Mouse (Mus musculus): ENCODE results near the gene Rnf8. TPM values are rescaled to one million over a fixed set of nuclear protein-coding genes. Genes with fewer than 3 reads are reported as not detected.
A peak's percentile ranks its signal among the peaks of the same experiment; 100 is the strongest.

The Rnf8 gene
- polyA plus RNA-seq, 1 experiment from 2014 or later: 51.1 TPM

DNA sequence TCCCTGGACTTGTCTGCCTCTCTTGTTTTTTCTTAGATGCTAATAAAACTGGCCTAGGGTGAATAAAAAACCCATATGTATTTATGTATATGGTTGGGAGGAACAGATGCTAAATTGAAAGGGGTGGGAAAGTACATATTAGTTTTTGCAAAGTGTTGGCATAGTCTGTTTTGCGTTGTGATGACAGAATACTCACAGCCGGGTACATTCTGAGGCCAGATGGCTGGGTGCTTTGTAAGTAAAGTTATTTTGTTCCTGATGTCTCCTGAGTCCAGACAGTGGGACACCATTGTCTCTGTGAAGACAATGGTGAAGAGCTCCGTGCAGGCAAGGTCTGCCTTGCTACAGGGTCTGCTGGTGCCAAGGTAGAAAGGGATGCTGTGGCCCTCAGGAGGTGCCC is 29.9 kb upstream of the Rnf8 start:
- Histone ChIP-seq H3K9ac (ENCODE audit: low read length) (no peak overlapping the region), H3K9me3 (ENCODE audit: control insufficient read depth, low read length) (no peaks in the 10 kb centered on the region), H3K27me3 (ENCODE audit: control insufficient read depth, insufficient read depth, low read length) (no peaks in the 10 kb centered on the region), H3K4me2 (ENCODE audit: low read length) (no peak overlapping the region), H3K4me1 (ENCODE audit: control insufficient read depth in 2 of 2, insufficient read depth in 2 of 2, low read length in 2 of 2) (peaks cover 8 to 13% of the 10 kb centered on the region in 2 experiments; a peak in 3 of 4 replicates), H3K36me3 (ENCODE audit: control insufficient read depth, insufficient read depth, low read length) (peaks cover 49% of the 10 kb centered on the region), H3K27ac (replicated peaks in 1 of 2; ENCODE audit: control insufficient read depth in 1 of 2, insufficient read depth in 1 of 2, low read depth in 2 of 2, low read length in 2 of 2) (no peak overlapping the region), H3K4me3 (ENCODE audit: control insufficient read depth in 1 of 2, insufficient read depth in 1 of 2, low read depth in 1 of 2, low read length in 2 of 2) (no peak overlapping the region)
- ATAC-seq (ENCODE audit: insufficient number of reproducible peaks, insufficient read depth, low FRiP score, low read depth): no peak
- WGBS: 77% methylated on average over 3 of the region's 3 CpGs

DNA sequence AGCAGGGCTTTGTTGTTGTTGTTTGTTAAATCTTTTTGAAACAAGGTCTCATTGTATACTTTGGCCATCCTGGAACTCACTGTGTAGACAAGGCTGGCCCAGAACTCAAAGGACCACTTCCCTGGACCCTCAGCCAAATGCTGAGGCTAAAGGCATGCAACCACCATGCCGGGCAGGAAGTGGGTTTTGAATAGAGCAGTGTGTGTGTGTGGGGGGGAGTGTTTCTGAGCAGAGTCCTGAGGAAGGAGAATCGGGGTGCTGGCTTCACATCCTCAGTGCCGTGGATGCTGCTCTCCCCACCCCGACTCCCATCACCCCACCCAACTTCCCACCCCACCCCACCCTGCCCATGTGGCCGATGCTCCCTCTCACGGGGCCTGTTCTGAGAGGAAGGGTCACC is 29.1 kb upstream of the Rnf8 start:
- no peak for ATAC-seq (ENCODE audit: insufficient number of reproducible peaks, insufficient read depth, low FRiP score, low read depth)
- H3K4me1 ChIP-seq (ENCODE audit: control insufficient read depth in 2 of 2, insufficient read depth in 2 of 2, low read length in 2 of 2): peaks cover 9 to 15% of the 10 kb centered on the region in 2 experiments; a peak in 3 of 4 replicates
- no peak overlapping the region for H3K4me3 ChIP-seq (ENCODE audit: control insufficient read depth in 1 of 2, insufficient read depth in 1 of 2, low read depth in 1 of 2, low read length in 2 of 2)
- H3K4me2 ChIP-seq (ENCODE audit: low read length): no peak overlapping the region
- 87% methylated on average over 6 of the region's 6 CpGs for WGBS
- no peak overlapping the region for H3K27ac ChIP-seq (replicated peaks in 1 of 2; ENCODE audit: control insufficient read depth in 1 of 2, insufficient read depth in 1 of 2, low read depth in 2 of 2, low read length in 2 of 2)
- H3K9ac ChIP-seq (ENCODE audit: low read length): no peak overlapping the region
- no peaks in the 10 kb centered on the region for H3K9me3 ChIP-seq (ENCODE audit: control insufficient read depth, low read length)
- H3K36me3 ChIP-seq (ENCODE audit: control insufficient read depth, insufficient read depth, low read length): peaks cover 42% of the 10 kb centered on the region
- H3K27me3 ChIP-seq (ENCODE audit: control insufficient read depth, insufficient read depth, low read length): no peaks in the 10 kb centered on the region

DNA sequence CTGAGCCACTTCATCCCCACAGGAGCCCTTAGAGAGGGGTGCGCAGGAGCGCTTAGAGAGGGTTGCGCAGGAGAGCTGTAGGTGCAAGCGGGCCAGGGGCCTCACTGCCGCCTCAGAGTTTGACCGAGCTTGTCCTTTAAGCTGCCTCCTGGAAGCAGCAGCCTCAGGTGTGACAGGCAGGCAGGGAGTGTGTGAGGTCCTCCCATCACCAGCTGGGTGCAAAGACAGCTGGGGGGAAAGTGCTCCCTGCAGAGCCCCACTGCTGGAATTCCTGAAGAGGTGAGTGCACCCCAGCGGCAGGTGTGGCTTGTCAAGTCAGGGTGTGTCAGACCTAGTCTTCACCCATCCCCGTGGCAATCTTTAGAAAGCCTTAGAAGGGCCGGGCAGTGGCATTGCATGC is 27.7 kb upstream of the Rnf8 start:
- H3K4me1 ChIP-seq (ENCODE audit: control insufficient read depth in 2 of 2, insufficient read depth in 2 of 2, low read length in 2 of 2): peaks cover 9 to 17% of the 10 kb centered on the region in 2 experiments; a peak in 3 of 4 replicates
- no peaks in the 10 kb centered on the region for H3K27me3 ChIP-seq (ENCODE audit: control insufficient read depth, insufficient read depth, low read length)
- no peak overlapping the region for H3K27ac ChIP-seq (replicated peaks in 1 of 2; ENCODE audit: control insufficient read depth in 1 of 2, insufficient read depth in 1 of 2, low read depth in 2 of 2, low read length in 2 of 2)
- ATAC-seq (ENCODE audit: insufficient number of reproducible peaks, insufficient read depth, low FRiP score, low read depth): no peak
- H3K9me3 ChIP-seq (ENCODE audit: control insufficient read depth, low read length): no peaks in the 10 kb centered on the region
- no peak overlapping the region for H3K4me3 ChIP-seq (ENCODE audit: control insufficient read depth in 1 of 2, insufficient read depth in 1 of 2, low read depth in 1 of 2, low read length in 2 of 2)
- WGBS: 80% methylated on average over 9 of the region's 9 CpGs
- H3K9ac ChIP-seq (ENCODE audit: low read length): no peak overlapping the region
- H3K4me2 ChIP-seq (ENCODE audit: low read length): no peak overlapping the region
- peaks cover 28% of the 10 kb centered on the region for H3K36me3 ChIP-seq (ENCODE audit: control insufficient read depth, insufficient read depth, low read length)

DNA sequence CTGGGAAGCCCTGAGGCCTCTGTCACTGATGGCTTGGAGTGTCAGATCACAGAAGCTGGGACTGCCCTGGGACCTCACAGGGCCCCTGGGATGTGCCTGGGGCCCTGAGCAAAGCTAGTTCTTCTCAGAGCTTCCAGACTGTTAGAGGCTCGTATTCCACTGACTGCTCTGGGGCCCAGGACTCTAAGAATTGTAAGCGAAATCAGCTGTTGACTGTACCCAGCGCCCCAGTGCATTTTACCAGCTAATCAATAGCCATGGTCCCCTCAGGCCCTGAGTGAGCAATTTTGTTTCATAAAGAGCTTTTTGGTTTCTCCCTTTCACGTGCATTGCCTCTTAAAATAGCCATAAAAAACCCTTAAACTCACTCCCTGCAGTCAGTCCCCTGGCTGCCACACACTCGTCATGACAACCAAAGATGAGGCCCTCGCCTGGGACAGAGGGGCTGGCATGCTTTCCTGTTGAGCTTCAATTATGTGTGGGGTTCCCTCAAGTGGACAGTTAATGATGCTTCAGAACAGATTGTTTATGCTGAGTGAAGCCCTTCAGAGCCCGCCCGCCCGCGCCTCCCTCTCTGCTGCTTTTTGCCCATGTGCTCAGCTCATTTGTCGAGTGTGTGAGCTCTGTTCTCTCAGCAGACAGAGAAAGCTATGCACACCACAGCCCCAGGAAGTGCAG is 25.2 kb upstream of the Rnf8 start:
- WGBS: 58% methylated on average over 11 of the region's 11 CpGs
- Histone ChIP-seq H3K4me2 (ENCODE audit: low read length) (no peak overlapping the region), H3K27ac (replicated peaks in 1 of 2; ENCODE audit: control insufficient read depth in 1 of 2, insufficient read depth in 1 of 2, low read depth in 2 of 2, low read length in 2 of 2) (peak overlapping the region in 1 of 2 experiments; percentile 64; a peak in 1 of 4 replicates)

DNA sequence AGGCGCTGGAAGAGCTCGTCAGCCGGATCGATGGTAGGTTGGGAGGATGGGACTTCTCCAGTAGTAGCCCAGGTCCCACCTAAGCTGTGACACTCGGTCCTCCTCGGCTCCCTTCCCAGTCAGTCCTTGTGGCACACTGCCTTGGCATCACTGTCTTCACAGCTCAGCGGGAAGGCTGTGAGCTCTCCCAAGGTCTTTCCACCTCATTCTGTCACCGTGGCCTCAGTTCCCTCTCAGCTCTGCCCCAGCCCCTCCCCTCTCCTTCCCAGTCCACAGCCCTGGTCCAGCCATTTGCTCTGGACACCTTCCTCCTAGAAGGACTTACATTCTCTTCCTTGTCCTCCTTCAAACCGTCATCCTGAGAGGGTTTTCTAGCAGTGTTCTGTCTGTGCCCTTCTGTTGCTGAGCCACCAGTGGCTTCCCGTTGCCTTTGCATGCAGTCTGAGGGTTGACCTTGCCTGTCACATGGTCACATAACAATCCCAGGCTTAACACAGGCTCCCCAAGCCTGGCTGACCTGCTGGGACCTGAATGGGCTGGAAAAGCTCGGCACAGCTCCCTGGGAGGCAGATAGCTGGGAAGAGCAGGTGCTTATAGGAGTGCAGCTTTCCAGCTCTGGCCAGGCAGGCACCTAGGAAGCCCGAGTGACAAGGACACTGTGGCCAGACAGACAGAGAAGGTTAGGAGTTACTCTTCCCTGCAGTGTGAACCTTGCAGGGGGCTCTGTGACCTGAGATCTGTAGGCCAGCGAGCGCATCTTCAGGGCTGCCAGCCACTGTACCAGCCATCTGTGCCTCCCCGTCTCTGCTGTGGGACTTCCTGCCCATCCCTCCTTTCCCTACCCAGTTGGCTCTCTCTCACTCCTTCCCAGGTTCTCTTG is 18.5 kb upstream of the Rnf8 start:
- Histone ChIP-seq H3K4me2 (ENCODE audit: low read length) (no peak overlapping the region), H3K4me1 (ENCODE audit: control insufficient read depth in 2 of 2, insufficient read depth in 2 of 2, low read length in 2 of 2) (peaks cover 4 to 13% of the 10 kb centered on the region in 2 experiments; a peak in 3 of 4 replicates), H3K9ac (ENCODE audit: low read length) (no peak overlapping the region), H3K27me3 (ENCODE audit: control insufficient read depth, insufficient read depth, low read length) (no peaks in the 10 kb centered on the region), H3K9me3 (ENCODE audit: control insufficient read depth, low read length) (no peaks in the 10 kb centered on the region), H3K27ac (replicated peaks in 1 of 2; ENCODE audit: control insufficient read depth in 1 of 2, insufficient read depth in 1 of 2, low read depth in 2 of 2, low read length in 2 of 2) (no peak overlapping the region), H3K36me3 (ENCODE audit: control insufficient read depth, insufficient read depth, low read length) (peaks cover 56% of the 10 kb centered on the region), H3K4me3 (ENCODE audit: control insufficient read depth in 1 of 2, insufficient read depth in 1 of 2, low read depth in 1 of 2, low read length in 2 of 2) (no peak overlapping the region)
- no peak for ATAC-seq (ENCODE audit: insufficient number of reproducible peaks, insufficient read depth, low FRiP score, low read depth)
- 71% methylated on average over 15 of the region's 15 CpGs for WGBS

More for the DNA sequence above, 25.2 kb upstream of the Rnf8 start:
- Histone ChIP-seq H3K4me1 (ENCODE audit: control insufficient read depth in 2 of 2, insufficient read depth in 2 of 2, low read length in 2 of 2) (peaks cover 18 to 19% of the 10 kb centered on the region in 2 experiments; a peak in 3 of 4 replicates), H3K9ac (ENCODE audit: low read length) (0 out of 2 replicates have a peak overlapping the region, but pooled peaks have one; percentile 18), H3K4me3 (ENCODE audit: control insufficient read depth in 1 of 2, insufficient read depth in 1 of 2, low read depth in 1 of 2, low read length in 2 of 2) (no peak overlapping the region), H3K9me3 (ENCODE audit: control insufficient read depth, low read length) (no peaks in the 10 kb centered on the region), H3K27me3 (ENCODE audit: control insufficient read depth, insufficient read depth, low read length) (no peaks in the 10 kb centered on the region), H3K36me3 (ENCODE audit: control insufficient read depth, insufficient read depth, low read length) (peaks cover 17% of the 10 kb centered on the region)
- ATAC-seq (ENCODE audit: insufficient number of reproducible peaks, insufficient read depth, low FRiP score, low read depth): no peak

DNA sequence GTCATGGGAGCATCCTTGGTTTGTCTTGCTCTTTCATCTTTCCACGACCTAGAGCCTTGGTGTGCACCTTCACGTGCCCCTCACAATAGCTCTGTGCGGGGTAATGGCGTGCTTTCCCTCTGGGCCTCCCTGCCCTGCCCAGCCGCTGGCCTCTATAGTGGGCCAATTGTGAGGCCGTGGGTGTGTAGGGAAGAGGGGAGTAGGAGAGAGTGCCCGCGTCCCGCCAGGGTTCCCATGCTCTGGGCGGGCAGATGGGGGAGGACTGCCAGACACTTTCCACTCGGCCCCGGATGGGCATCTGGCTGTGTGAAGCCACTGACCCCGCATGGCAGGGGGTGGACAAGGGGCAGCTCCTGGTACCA is 17.8 kb upstream of the Rnf8 start:
- H3K4me1 ChIP-seq (ENCODE audit: control insufficient read depth in 2 of 2, insufficient read depth in 2 of 2, low read length in 2 of 2): peaks cover 7 to 17% of the 10 kb centered on the region in 2 experiments; a peak in 3 of 4 replicates
- H3K4me2 ChIP-seq (ENCODE audit: low read length): no peak overlapping the region
- H3K27me3 ChIP-seq (ENCODE audit: control insufficient read depth, insufficient read depth, low read length): no peaks in the 10 kb centered on the region
- ATAC-seq (ENCODE audit: insufficient number of reproducible peaks, insufficient read depth, low FRiP score, low read depth): no peak
- no peak overlapping the region for H3K27ac ChIP-seq (replicated peaks in 1 of 2; ENCODE audit: control insufficient read depth in 1 of 2, insufficient read depth in 1 of 2, low read depth in 2 of 2, low read length in 2 of 2)
- H3K9me3 ChIP-seq (ENCODE audit: control insufficient read depth, low read length): no peaks in the 10 kb centered on the region
- WGBS: 89% methylated on average over 13 of the region's 13 CpGs
- H3K4me3 ChIP-seq (ENCODE audit: control insufficient read depth in 1 of 2, insufficient read depth in 1 of 2, low read depth in 1 of 2, low read length in 2 of 2): no peak overlapping the region
- peaks cover 56% of the 10 kb centered on the region for H3K36me3 ChIP-seq (ENCODE audit: control insufficient read depth, insufficient read depth, low read length)
- H3K9ac ChIP-seq (ENCODE audit: low read length): no peak overlapping the region

DNA sequence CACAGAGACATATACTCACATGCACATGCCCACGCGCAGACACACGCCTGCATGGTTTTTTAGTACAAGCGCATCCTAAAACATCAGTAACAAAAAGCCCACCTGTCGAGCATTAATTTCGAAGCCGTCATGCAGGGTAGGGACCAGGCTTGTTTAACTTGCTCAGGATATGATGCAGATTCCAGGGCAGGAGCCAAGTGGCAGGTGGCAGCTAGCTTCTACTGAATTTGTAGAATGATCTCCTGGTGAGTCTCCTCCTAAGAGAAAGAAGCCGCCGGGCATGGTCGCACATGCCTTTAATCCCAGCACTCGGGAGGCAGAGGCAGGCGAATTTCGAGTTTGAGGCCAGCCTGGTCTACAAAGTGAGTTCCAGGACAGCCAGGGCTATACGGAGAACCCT is 15.5 kb upstream of the Rnf8 start:
- 93% methylated on average over 14 of the region's 14 CpGs for WGBS

More for the DNA sequence above, 15.5 kb upstream of the Rnf8 start:
- H3K27ac ChIP-seq (replicated peaks in 1 of 2; ENCODE audit: control insufficient read depth in 1 of 2, insufficient read depth in 1 of 2, low read depth in 2 of 2, low read length in 2 of 2): no peak overlapping the region
- no peaks in the 10 kb centered on the region for H3K27me3 ChIP-seq (ENCODE audit: control insufficient read depth, insufficient read depth, low read length)
- H3K36me3 ChIP-seq (ENCODE audit: control insufficient read depth, insufficient read depth, low read length): peaks cover 66% of the 10 kb centered on the region
- H3K9me3 ChIP-seq (ENCODE audit: control insufficient read depth, low read length): no peaks in the 10 kb centered on the region
- no peak for ATAC-seq (ENCODE audit: insufficient number of reproducible peaks, insufficient read depth, low FRiP score, low read depth)
- no peak overlapping the region for H3K4me3 ChIP-seq (ENCODE audit: control insufficient read depth in 1 of 2, insufficient read depth in 1 of 2, low read depth in 1 of 2, low read length in 2 of 2)
- H3K4me1 ChIP-seq (ENCODE audit: control insufficient read depth in 2 of 2, insufficient read depth in 2 of 2, low read length in 2 of 2): peaks cover 5 to 8% of the 10 kb centered on the region in 2 experiments; a peak in 3 of 4 replicates
- H3K4me2 ChIP-seq (ENCODE audit: low read length): no peak overlapping the region
- no peak overlapping the region for H3K9ac ChIP-seq (ENCODE audit: low read length)
